Mouse (Mus musculus) lung, postnatal 0 days (tissue): ENCODE results near the gene Ston1. TPM values are rescaled to one million over a fixed set of nuclear protein-coding genes. Genes with fewer than 3 reads are reported as not detected.

ENCODE experiments used
- ATAC-seq: fragments of 200-750 bp; cut with Nextera tagmentation; 2 replicates; pipeline ENCODE4 v1.8.0; 2017; ENCODE audit warnings: moderate library complexity
- DNase-seq: peaks from one replicate; pipeline ENCODE4 v3.0.0-alpha.2; 2016; ENCODE audit warnings: low spot score
- H3K27ac ChIP-seq: fragments of 300-500 bp; sonication (generic); 2 replicates; pipeline ENCODE4 v1.5.1; 2014; ENCODE audit warnings: antibody characterized with exemption, mild to moderate bottlenecking, low read length, mixed read lengths
- H3K27me3 ChIP-seq: fragments of 300-500 bp; sonication (generic); replicated peaks from 2 replicates; pipeline ENCODE4 v1.6.1; 2014; ENCODE audit warnings: low read length, mixed read lengths; ENCODE audit not compliant: insufficient read depth
- H3K36me3 ChIP-seq: fragments of 300-500 bp; sonication (generic); 2 replicates; pipeline ENCODE4 v1.6.1; 2014; ENCODE audit warnings: low read length, mixed read lengths; ENCODE audit not compliant: insufficient read depth
- H3K4me1 ChIP-seq: fragments of 300-500 bp; sonication (generic); 2 replicates; pipeline ENCODE4 v1.6.1; 2014; ENCODE audit warnings: antibody characterized with exemption, low read depth, low read length, mixed read lengths; ENCODE audit not compliant: insufficient read depth
- H3K4me2 ChIP-seq: fragments of 300-500 bp; sonication (generic); replicated peaks from 2 replicates; pipeline ENCODE4 v1.6.1; 2014; ENCODE audit warnings: low read depth, mild to moderate bottlenecking, low read length, moderate library complexity, mixed read lengths
- H3K4me3 ChIP-seq: fragments of 300-500 bp; sonication (generic); 2 replicates; pipeline ENCODE4 v1.5.1; 2014; ENCODE audit warnings: low read depth, low read length
- H3K9ac ChIP-seq: fragments of 300-500 bp; sonication (generic); replicated peaks from 2 replicates; pipeline ENCODE4 v1.6.1; 2014; ENCODE audit warnings: low read depth, mild to moderate bottlenecking
- H3K9me3 ChIP-seq: fragments of 300-500 bp; sonication (generic); 2 replicates; pipeline ENCODE4 v1.6.1; 2016; ENCODE audit warnings: low read length, mixed read lengths
- CTCF ChIP-seq: IDR thresholded peaks from 2 replicates; pipeline ENCODE4 v1.5.1; 2016; ENCODE audit warnings: antibody characterized with exemption, mild to moderate bottlenecking
- EP300 ChIP-seq: IDR thresholded peaks from 2 replicates; pipeline ENCODE4 v1.6.1; 2016; ENCODE audit warnings: antibody characterized with exemption, mild to moderate bottlenecking, control low read depth
- WGBS: fragments of 180-500 bp; shearing (Covaris S2); extraction: QIAGEN DNeasy Blood & Tissue Kit; methylation state at CpG from one replicate; pipeline ENCODE4 v1.1.7; 2014; 5-methylcytosine and 5-hydroxymethylcytosine counted together
- polyA plus RNA-seq: library from polyadenylated mRNA; unstranded; fragments of >200 nt; fragmentation: Nextera tagmentation; extraction: Ambion mirVana; gene quantifications from 2 replicates; pipeline ENCODE4 v1.2.1, GENCODE M21; 2015

Ston1 gene
- polyA plus RNA-seq, 1 experiment from 2014 or later = 6.9 TPM

- Histone ChIP-seq H3K4me3 (no peak overlapping the region), H3K4me2 (peak overlapping the region; percentile 27; the same call in 1 of the 2 replicates), H3K4me1 (0 out of 2 replicates have a peak, but pooled peaks cover 13% of the 10 kb centered on the region), H3K36me3 (peaks cover 1% of the 10 kb centered on the region; the same call in 1 of the 2 replicates), H3K27ac (peak overlapping the region; percentile 76), H3K9ac (no peak overlapping the region), H3K9me3 (no peaks in the 10 kb centered on the region), H3K27me3 (no peaks in the 10 kb centered on the region)
- DNase-seq (peak; percentile 80), ATAC-seq (peak; percentile 80)
- WGBS = 43% methylated on average over 11 of the region's 11 CpGs
- TF ChIP-seq EP300 = no peak
- no peak for TF ChIP-seq CTCF
Observed at GRCm38 (mm10) chr17:88582999-88583398, 14.5 kb upstream of the Ston1 start.

GRCm38 (mm10) chr17:88583411-88583810 lies 14.1 kb upstream of the Ston1 start:
- 53% methylated on average over 8 of the region's 8 CpGs for WGBS
- H3K27ac ChIP-seq = peak overlapping the region; percentile 76

GRCm38 (mm10) chr17:88587371-88587770 lies 10.1 kb upstream of the Ston1 start:
- no peak for DNase-seq
- Histone ChIP-seq H3K9ac (no peak overlapping the region), H3K4me2 (no peak overlapping the region), H3K9me3 (no peaks in the 10 kb centered on the region), H3K36me3 (no peaks in the 10 kb centered on the region; the same call in 1 of the 2 replicates), H3K4me3 (no peak overlapping the region), H3K27me3 (no peaks in the 10 kb centered on the region), H3K27ac (no peak overlapping the region), H3K4me1 (no peaks in the 10 kb centered on the region)
- TF ChIP-seq EP300 (no peak), CTCF (no peak)
- 82% methylated on average over 15 of the region's 15 CpGs for WGBS
- ATAC-seq = no peak

More at GRCm38 (mm10) chr17:88583411-88583810, 14.1 kb upstream of the Ston1 start:
- H3K4me2 ChIP-seq = peak overlapping the region; percentile 33; the same call in 1 of the 2 replicates
- H3K36me3 ChIP-seq = no peaks in the 10 kb centered on the region; the same call in 1 of the 2 replicates
- H3K9ac ChIP-seq = no peak overlapping the region
- ATAC-seq (peak; percentile 69), DNase-seq (peak; percentile 88)
- H3K4me1 ChIP-seq = 0 out of 2 replicates have a peak, but pooled peaks cover 13% of the 10 kb centered on the region
- no peaks in the 10 kb centered on the region for H3K27me3 ChIP-seq
- TF ChIP-seq CTCF = no peak
- 0 out of 2 replicates have a peak, but pooled peaks have one; percentile 8 for TF ChIP-seq EP300
- H3K9me3 ChIP-seq = no peaks in the 10 kb centered on the region
- H3K4me3 ChIP-seq = no peak overlapping the region

- Histone ChIP-seq H3K4me1 (no peaks in the 10 kb centered on the region), H3K36me3 (no peaks in the 10 kb centered on the region; the same call in 1 of the 2 replicates), H3K27me3 (no peaks in the 10 kb centered on the region), H3K9me3 (no peaks in the 10 kb centered on the region), H3K4me2 (no peak overlapping the region), H3K27ac (no peak overlapping the region), H3K4me3 (no peak overlapping the region), H3K9ac (no peak overlapping the region)
- WGBS = 91% methylated on average over 8 of the region's 8 CpGs
- no peak for ATAC-seq
- DNase-seq = no peak
- TF ChIP-seq EP300 (no peak), CTCF (no peak)
Observed at GRCm38 (mm10) chr17:88588228-88588627, 9.3 kb upstream of the Ston1 start.

GRCm38 (mm10) chr17:88590251-88590650 lies 7.2 kb upstream of the Ston1 start:
- no peaks in the 10 kb centered on the region for H3K27me3 ChIP-seq
- no peak overlapping the region for H3K4me3 ChIP-seq
- H3K9me3 ChIP-seq = no peaks in the 10 kb centered on the region
- WGBS = 79% methylated on average over 6 of the region's 6 CpGs
- no peaks in the 10 kb centered on the region for H3K4me1 ChIP-seq
- no peaks in the 10 kb centered on the region for H3K36me3 ChIP-seq
- no peak overlapping the region for H3K4me2 ChIP-seq
- DNase-seq = no peak
- TF ChIP-seq CTCF (no peak), EP300 (no peak)
- H3K27ac ChIP-seq = no peak overlapping the region
- ATAC-seq = no peak
- no peak overlapping the region for H3K9ac ChIP-seq

GRCm38 (mm10) chr17:88595071-88595470 lies 2.4 kb upstream of the Ston1 start:
- TF ChIP-seq EP300 (no peak), CTCF (no peak)
- H3K9me3 ChIP-seq = no peaks in the 10 kb centered on the region
- peaks cover 7% of the 10 kb centered on the region; the same call in 1 of the 2 replicates for H3K4me1 ChIP-seq
- H3K9ac ChIP-seq = no peak overlapping the region
- no peak overlapping the region for H3K4me3 ChIP-seq
- no peak overlapping the region for H3K27ac ChIP-seq
- 60% methylated on average over 4 of the region's 4 CpGs for WGBS
- H3K4me2 ChIP-seq = no peak overlapping the region
- H3K27me3 ChIP-seq = no peaks in the 10 kb centered on the region
- H3K36me3 ChIP-seq = no peaks in the 10 kb centered on the region
- DNase-seq = no peak
- ATAC-seq = no peak

GRCm38 (mm10) chr17:88596068-88596467 lies 1.4 kb upstream of the Ston1 start:
- no peak for DNase-seq
- Histone ChIP-seq H3K9ac (no peak overlapping the region), H3K4me1 (peaks cover 11% of the 10 kb centered on the region; the same call in 1 of the 2 replicates), H3K27me3 (no peaks in the 10 kb centered on the region), H3K27ac (no peak overlapping the region), H3K4me3 (no peak overlapping the region), H3K4me2 (no peak overlapping the region), H3K9me3 (no peaks in the 10 kb centered on the region), H3K36me3 (no peaks in the 10 kb centered on the region)
- TF ChIP-seq CTCF = no peak
- no peak for ATAC-seq
- WGBS = 84% methylated on average over 4 of the region's 4 CpGs
